Mouse (Mus musculus): ENCODE measurements around the gene Smok2a. TPM values are rescaled to one million over a fixed set of nuclear protein-coding genes. Genes with fewer than 3 reads are reported as not detected.
A peak's percentile ranks its signal among the peaks of the same experiment; 100 is the strongest.
"Not testable (repeated sequence)": the region's sequence is repeated elsewhere in the genome, so short reads cannot be mapped to it uniquely, and the experiment has no call there.

The Smok2a gene
- polyA plus RNA-seq, 1 experiment from 2014 or later: not detected

GRCm38 (mm10) chr17:13187621-13188020, 33.4 kb upstream of the Smok2a start:
- H3K27me3 ChIP-seq (ENCODE audit: control insufficient read depth, insufficient read depth, low read length); H3K27ac ChIP-seq; DNase-seq (ENCODE audit: low spot score); ATAC-seq (ENCODE audit: low FRiP score); H3K4me3 ChIP-seq (replicated peaks; ENCODE audit: low read length); H3K9ac ChIP-seq; H3K36me3 ChIP-seq (replicated peaks; ENCODE audit: control insufficient read depth, insufficient read depth); H3K4me2 ChIP-seq (replicated peaks); H3K4me1 ChIP-seq (replicated peaks; ENCODE audit: control insufficient read depth, insufficient read depth, low read length): not testable (repeated sequence)
- peaks cover 56% of the 10 kb centered on the region for H3K9me3 ChIP-seq (ENCODE audit: control insufficient read depth, low read length)
- WGBS: 74% methylated on average over 5 of the region's 6 CpGs

GRCm38 (mm10) chr17:13188846-13189245, 32.1 kb upstream of the Smok2a start:
- H3K36me3 ChIP-seq (replicated peaks; ENCODE audit: control insufficient read depth, insufficient read depth); H3K27ac ChIP-seq; H3K27me3 ChIP-seq (ENCODE audit: control insufficient read depth, insufficient read depth, low read length); H3K9ac ChIP-seq; ATAC-seq (ENCODE audit: low FRiP score); H3K4me3 ChIP-seq (replicated peaks; ENCODE audit: low read length); H3K4me2 ChIP-seq (replicated peaks); H3K4me1 ChIP-seq (replicated peaks; ENCODE audit: control insufficient read depth, insufficient read depth, low read length): not testable (repeated sequence)
- 87% methylated on average over 2 of the region's 2 CpGs for WGBS
- peak; percentile 14 for DNase-seq (ENCODE audit: low spot score)
- peaks cover 58% of the 10 kb centered on the region for H3K9me3 ChIP-seq (ENCODE audit: control insufficient read depth, low read length)

- not testable (repeated sequence) for DNase-seq (ENCODE audit: low spot score); H3K9ac ChIP-seq; H3K4me2 ChIP-seq (replicated peaks); H3K27ac ChIP-seq; H3K36me3 ChIP-seq (replicated peaks; ENCODE audit: control insufficient read depth, insufficient read depth); H3K4me3 ChIP-seq (replicated peaks; ENCODE audit: low read length); H3K27me3 ChIP-seq (ENCODE audit: control insufficient read depth, insufficient read depth, low read length); H3K4me1 ChIP-seq (replicated peaks; ENCODE audit: control insufficient read depth, insufficient read depth, low read length)
- WGBS: 88% methylated on average over 10 of the region's 10 CpGs
- peaks cover 64% of the 10 kb centered on the region for H3K9me3 ChIP-seq (ENCODE audit: control insufficient read depth, low read length)
- ATAC-seq (ENCODE audit: low FRiP score): peak; percentile 10; the same call in 1 of the 2 replicates
Observed at GRCm38 (mm10) chr17:13190836-13191583, 30.0 kb upstream of the Smok2a start.

GRCm38 (mm10) chr17:13196486-13196885, 24.5 kb upstream of the Smok2a start:
- ATAC-seq (ENCODE audit: low FRiP score); H3K27me3 ChIP-seq (ENCODE audit: control insufficient read depth, insufficient read depth, low read length); DNase-seq (ENCODE audit: low spot score); H3K36me3 ChIP-seq (replicated peaks; ENCODE audit: control insufficient read depth, insufficient read depth); H3K27ac ChIP-seq; H3K4me2 ChIP-seq (replicated peaks); H3K4me1 ChIP-seq (replicated peaks; ENCODE audit: control insufficient read depth, insufficient read depth, low read length); H3K4me3 ChIP-seq (replicated peaks; ENCODE audit: low read length); H3K9ac ChIP-seq: not testable (repeated sequence)
- peaks cover 55% of the 10 kb centered on the region for H3K9me3 ChIP-seq (ENCODE audit: control insufficient read depth, low read length)
- WGBS: 70% methylated on average over 4 of the region's 4 CpGs

GRCm38 (mm10) chr17:13198812-13199211, 22.2 kb upstream of the Smok2a start:
- not testable (repeated sequence) for H3K4me3 ChIP-seq (replicated peaks; ENCODE audit: low read length); H3K27ac ChIP-seq; H3K27me3 ChIP-seq (ENCODE audit: control insufficient read depth, insufficient read depth, low read length); ATAC-seq (ENCODE audit: low FRiP score); DNase-seq (ENCODE audit: low spot score); H3K4me2 ChIP-seq (replicated peaks); H3K36me3 ChIP-seq (replicated peaks; ENCODE audit: control insufficient read depth, insufficient read depth); H3K9ac ChIP-seq; H3K4me1 ChIP-seq (replicated peaks; ENCODE audit: control insufficient read depth, insufficient read depth, low read length)
- H3K9me3 ChIP-seq (ENCODE audit: control insufficient read depth, low read length): peaks cover 46% of the 10 kb centered on the region
- 87% methylated on average over 2 of the region's 2 CpGs for WGBS

- H3K27ac ChIP-seq; H3K4me3 ChIP-seq (replicated peaks; ENCODE audit: low read length); H3K4me1 ChIP-seq (replicated peaks; ENCODE audit: control insufficient read depth, insufficient read depth, low read length); H3K27me3 ChIP-seq (ENCODE audit: control insufficient read depth, insufficient read depth, low read length); H3K36me3 ChIP-seq (replicated peaks; ENCODE audit: control insufficient read depth, insufficient read depth); H3K9ac ChIP-seq; H3K4me2 ChIP-seq (replicated peaks): not testable (repeated sequence)
- WGBS: 79% methylated on average over 8 of the region's 9 CpGs
- ATAC-seq (ENCODE audit: low FRiP score) (peak; percentile 57; the same call in 1 of the 2 replicates), DNase-seq (ENCODE audit: low spot score) (peak; percentile 51)
- H3K9me3 ChIP-seq (ENCODE audit: control insufficient read depth, low read length): peaks cover 41% of the 10 kb centered on the region
Observed at GRCm38 (mm10) chr17:13199880-13200409, 21.0 kb upstream of the Smok2a start.

- H3K27ac ChIP-seq; H3K4me2 ChIP-seq (replicated peaks); H3K4me3 ChIP-seq (replicated peaks; ENCODE audit: low read length); ATAC-seq (ENCODE audit: low FRiP score); DNase-seq (ENCODE audit: low spot score); H3K4me1 ChIP-seq (replicated peaks; ENCODE audit: control insufficient read depth, insufficient read depth, low read length); H3K36me3 ChIP-seq (replicated peaks; ENCODE audit: control insufficient read depth, insufficient read depth); H3K9ac ChIP-seq; H3K27me3 ChIP-seq (ENCODE audit: control insufficient read depth, insufficient read depth, low read length): not testable (repeated sequence)
- WGBS: 92% methylated on average over 4 of the region's 4 CpGs
- peaks cover 33% of the 10 kb centered on the region for H3K9me3 ChIP-seq (ENCODE audit: control insufficient read depth, low read length)
Observed at GRCm38 (mm10) chr17:13201551-13201950, 19.4 kb upstream of the Smok2a start.

- H3K9me3 ChIP-seq (ENCODE audit: control insufficient read depth, low read length): peaks cover 43% of the 10 kb centered on the region
- not testable (repeated sequence) for H3K9ac ChIP-seq; H3K4me1 ChIP-seq (replicated peaks; ENCODE audit: control insufficient read depth, insufficient read depth, low read length); DNase-seq (ENCODE audit: low spot score); H3K4me3 ChIP-seq (replicated peaks; ENCODE audit: low read length); H3K36me3 ChIP-seq (replicated peaks; ENCODE audit: control insufficient read depth, insufficient read depth); H3K27me3 ChIP-seq (ENCODE audit: control insufficient read depth, insufficient read depth, low read length); H3K27ac ChIP-seq; H3K4me2 ChIP-seq (replicated peaks); ATAC-seq (ENCODE audit: low FRiP score)
- WGBS: 81% methylated on average over 2 of the region's 3 CpGs
Observed at GRCm38 (mm10) chr17:13202453-13203107, 18.4 kb upstream of the Smok2a start.

- not testable (repeated sequence) for H3K4me3 ChIP-seq (replicated peaks; ENCODE audit: low read length); ATAC-seq (ENCODE audit: low FRiP score); H3K4me2 ChIP-seq (replicated peaks); H3K36me3 ChIP-seq (replicated peaks; ENCODE audit: control insufficient read depth, insufficient read depth); H3K9ac ChIP-seq; H3K4me1 ChIP-seq (replicated peaks; ENCODE audit: control insufficient read depth, insufficient read depth, low read length); H3K27ac ChIP-seq; DNase-seq (ENCODE audit: low spot score); H3K27me3 ChIP-seq (ENCODE audit: control insufficient read depth, insufficient read depth, low read length)
- 76% methylated on average over 1 of the region's 1 CpGs for WGBS
- H3K9me3 ChIP-seq (ENCODE audit: control insufficient read depth, low read length): peaks cover 52% of the 10 kb centered on the region
Observed at GRCm38 (mm10) chr17:13205247-13205646, 15.7 kb upstream of the Smok2a start.

Data from hindbrain, embryonic 14.5 days (tissue).